Mouse (Mus musculus) ES-Bruce4 (cell line): Measurements from ENCODE around the gene Kmt2b.

Experiments
- CTCF ChIP-seq: IDR thresholded peaks from one replicate; pipeline ENCODE4 v1.8.1; 2011; ENCODE audit warnings: low read depth, low read length
- EP300 ChIP-seq: IDR thresholded peaks from 2 replicates; pipeline ENCODE4 v1.6.1; 2011; ENCODE audit warnings: low read depth, low read length; ENCODE audit not compliant: insufficient read depth
- POLR2A ChIP-seq: IDR thresholded peaks from one replicate; pipeline ENCODE4 v1.8.1; 2011; ENCODE audit warnings: low read length; ENCODE audit not compliant: insufficient read depth

GRCm38 (mm10) chr7:30588676-30589434 is at the start of gene Kmt2b:
- TF ChIP-seq CTCF = no peak
- no peak for TF ChIP-seq POLR2A
- no peak for TF ChIP-seq EP300
